24 mouse cellular contexts compared by ENCODE assay signal in the genomic region with DNA sequence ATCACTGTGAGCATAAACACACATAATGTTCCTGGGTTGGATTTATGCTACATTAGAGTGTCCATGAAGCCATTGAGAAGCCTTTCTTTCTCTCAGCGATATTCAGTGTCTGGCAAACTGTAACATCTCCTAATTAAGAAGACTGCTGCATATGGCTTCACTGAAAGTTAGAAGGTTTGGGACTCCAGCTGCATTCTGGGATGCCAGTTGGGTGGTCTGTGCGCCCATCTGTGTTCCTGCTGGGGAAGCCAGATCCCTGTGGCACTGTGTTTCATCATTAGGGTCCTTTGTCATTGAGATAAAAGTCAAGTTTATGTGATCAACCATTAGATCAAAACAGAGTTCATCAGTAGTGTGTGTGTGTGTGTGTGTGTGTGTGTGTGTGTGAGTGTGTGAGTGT.
DNase-seq lines count a peak whose midpoint lies in the region; ATAC-seq and TF ChIP-seq lines count a peak whose summit lies in the region.
"Had no signal": no experiment of that assay in that cellular context is flagged by ENCODE, and none has a peak within 500 bp of the region (broad histone marks: within the 10 kb centered on the region; RNA-seq: fewer than 3 reads in every experiment).

No protein-coding gene starts in this region.

- peak; percentile 6 for DNase-seq in heart, adult 11 months
- DNase-seq in heart, postnatal 36 days = no peak
- peak in 1 of 2 experiments; percentile 58 for DNase-seq in layer of hippocampus, adult 2 months (ENCODE audit: low spot score in 2 of 2)
- peak; percentile 35 to 48 for DNase-seq in layer of hippocampus, postnatal 36 days
- no peak for DNase-seq in left cerebral cortex, adult 8-10 months (ENCODE audit: low spot score in 2 of 2)
- DNase-seq: adrenal gland, postnatal 10 days; cerebellum, adult 8-10 months; gastrocnemius, postnatal 36 days; kidney, adult 18-20 months; kidney, postnatal 4 days; lung, embryonic 14.5 days; lung, postnatal 36 days; thymus, adult 2 months; thymus, postnatal 4 days had no signal

- H3K4me3 ChIP-seq in forebrain, embryonic 16.5 days (replicated peaks; ENCODE audit: low read length) = no peak overlapping the region
- H3K4me3 ChIP-seq in layer of hippocampus, adult 2 months = no peak overlapping the region
- no peak overlapping the region for H3K4me3 ChIP-seq in neural tube, embryonic 15.5 days (replicated peaks)
- H3K4me3 ChIP-seq: embryonic facial prominence, embryonic 10.5 days; hindbrain, embryonic 13.5 days; limb, embryonic 13.5 days; megakaryocyte, embryonic 14.5 days; midbrain, embryonic 13.5 days had no signal

- 50% methylated on average over 2 of the region's 2 CpGs for WGBS in forebrain, embryonic 16.5 days
- WGBS in neural tube, embryonic 15.5 days = 62% methylated on average over 2 of the region's 2 CpGs

- 0 out of 2 replicates have a peak, but pooled peaks cover 3% of the 10 kb centered on the region for H3K4me1 ChIP-seq in forebrain, embryonic 16.5 days (replicated peaks; ENCODE audit: control insufficient read depth, insufficient read depth, low read length)
- 0 out of 2 replicates have a peak, but pooled peaks cover 2% of the 10 kb centered on the region for H3K4me1 ChIP-seq in neural tube, embryonic 15.5 days
- H3K4me1 ChIP-seq: embryonic facial prominence, embryonic 10.5 days; limb, embryonic 13.5 days; megakaryocyte, embryonic 14.5 days had no signal

- H3K4me2 ChIP-seq in forebrain, embryonic 16.5 days (ENCODE audit: low read length) = no peak overlapping the region
- H3K4me2 ChIP-seq in neural tube, embryonic 15.5 days = no peak overlapping the region
- H3K4me2 ChIP-seq: hindbrain, embryonic 13.5 days; limb, embryonic 13.5 days; lung, embryonic 14.5 days; midbrain, embryonic 13.5 days had no signal

- peak; percentile 86 for ATAC-seq in forebrain, embryonic 16.5 days
- ATAC-seq in neural tube, embryonic 15.5 days (ENCODE audit: low FRiP score) = no peak
- ATAC-seq: activated CD4-positive, CD25-positive, alpha-beta regulatory T cell, adult 4 months; inflammation-experienced regulatory T-cells, adult 6 months; midbrain, embryonic 13.5 days had no signal

- H3K9ac ChIP-seq in forebrain, embryonic 16.5 days (replicated peaks; ENCODE audit: low read depth, low read length) = no peak overlapping the region
- H3K9ac ChIP-seq in neural tube, embryonic 15.5 days (replicated peaks) = no peak overlapping the region
- H3K9ac ChIP-seq: hindbrain, embryonic 13.5 days; limb, embryonic 13.5 days; liver, embryonic 14.5 days; lung, embryonic 14.5 days; midbrain, embryonic 13.5 days had no signal

- H3K27me3 ChIP-seq in forebrain, embryonic 16.5 days (replicated peaks; ENCODE audit: control insufficient read depth, insufficient read depth, low read length) = no peaks in the 10 kb centered on the region
- no peaks in the 10 kb centered on the region for H3K27me3 ChIP-seq in neural tube, embryonic 15.5 days (replicated peaks)
- H3K27me3 ChIP-seq: hindbrain, embryonic 13.5 days; limb, embryonic 13.5 days; megakaryocyte, embryonic 14.5 days; midbrain, embryonic 13.5 days had no signal

- H3K27ac ChIP-seq in forebrain, embryonic 16.5 days (ENCODE audit: low read length) = no peak overlapping the region
- H3K27ac ChIP-seq in layer of hippocampus, adult 2 months = 0 out of 2 replicates have a peak overlapping the region, but pooled peaks have one; percentile 32
- no peak overlapping the region for H3K27ac ChIP-seq in neural tube, embryonic 15.5 days (replicated peaks)
- H3K27ac ChIP-seq: embryonic facial prominence, embryonic 10.5 days; hindbrain, embryonic 13.5 days; limb, embryonic 13.5 days; liver, embryonic 14.5 days; midbrain, embryonic 13.5 days had no signal

- intact Hi-C loops in heart, postnatal 36 days (cut with DNase I) = no loop called here

- TF ChIP-seq CTCF in layer of hippocampus, adult 2 months (conservative IDR thresholded peaks at IDR 0.05) = no peak

- no peaks in the 10 kb centered on the region for H3K9me3 ChIP-seq in forebrain, embryonic 16.5 days (ENCODE audit: control insufficient read depth, low read length)
- no peaks in the 10 kb centered on the region for H3K9me3 ChIP-seq in neural tube, embryonic 15.5 days (replicated peaks)
- H3K9me3 ChIP-seq: embryonic facial prominence, embryonic 10.5 days; hindbrain, embryonic 13.5 days; limb, embryonic 13.5 days; megakaryocyte, embryonic 14.5 days; midbrain, embryonic 13.5 days had no signal

- no peaks in the 10 kb centered on the region for H3K36me3 ChIP-seq in forebrain, embryonic 16.5 days (ENCODE audit: control insufficient read depth, insufficient read depth)
- no peaks in the 10 kb centered on the region for H3K36me3 ChIP-seq in neural tube, embryonic 15.5 days
- H3K36me3 ChIP-seq: embryonic facial prominence, embryonic 10.5 days; hindbrain, embryonic 13.5 days; limb, embryonic 13.5 days; midbrain, embryonic 13.5 days had no signal

Comparison
In these comparisons a context has a peak if more than half of its experiments do, and no peak if none do; other contexts are left out.
1. DNase-seq: peak in heart, adult 11 months (single experiment) and layer of hippocampus, postnatal 36 days (2 of 2); none in heart, postnatal 36 days (0 of 2) and left cerebral cortex, adult 8-10 months (0 of 2).